Mouse (Mus musculus) lung, adult 2 months (tissue): ENCODE results near the gene Itga3.

Experiments used
- CTCF ChIP-seq: fragments of 200-500 bp; IDR thresholded peaks from 2 replicates; pipeline ENCODE4 v1.5.1; 2011; ENCODE audit warnings: mild to moderate bottlenecking, low read length, control low read depth; ENCODE audit not compliant: insufficient read depth
- POLR2A ChIP-seq: fragments of 200-500 bp; IDR thresholded peaks from 2 replicates; pipeline ENCODE4 v1.6.1; 2011; ENCODE audit warnings: low read depth, mild to moderate bottlenecking, control low read depth, low read length, borderline replicate concordance; ENCODE audit errors: extremely low read depth

GRCm38 (mm10) chr11:95082896-95083295, 6.3 kb upstream of the Itga3 start:
- TF ChIP-seq CTCF (no peak), POLR2A (no peak)
